Mouse (Mus musculus) limb, embryonic 14.5 days (tissue): ENCODE measurements around the gene Vmn1r211. TPM values are rescaled to one million over a fixed set of nuclear protein-coding genes. Genes with fewer than 3 reads are reported as not detected.
"Not testable (repeated sequence)": the region's sequence is repeated elsewhere in the genome, so short reads cannot be mapped to it uniquely, and the experiment has no call there.

Experiments used
- ATAC-seq: fragments of 200-750 bp; cut with Nextera tagmentation; 2 replicates; pipeline ENCODE4 v1.8.0; 2017; ENCODE audit warnings: low read depth, moderate number of reproducible peaks, moderate TSS enrichment; ENCODE audit not compliant: low FRiP score
- DNase-seq: peaks from one replicate; pipeline ENCODE4 v3.0.0-alpha.2; 2015; ENCODE audit warnings: low spot score
- H3K27ac ChIP-seq: fragments of 300-500 bp; sonication (generic); replicated peaks from 2 replicates; pipeline ENCODE4 v1.5.1; 2014; ENCODE audit warnings: low read depth, mild to moderate bottlenecking, low read length, moderate library complexity, mixed read lengths
- H3K27me3 ChIP-seq: fragments of 300-500 bp; sonication (generic); 2 replicates; pipeline ENCODE4 v1.6.1; 2014; ENCODE audit warnings: low read length, mixed read lengths; ENCODE audit not compliant: control insufficient read depth, insufficient read depth
- H3K36me3 ChIP-seq: fragments of 300-500 bp; sonication (generic); 2 replicates; pipeline ENCODE4 v1.6.1; 2014; ENCODE audit warnings: mild to moderate bottlenecking, low read length, moderate library complexity, mixed read lengths; ENCODE audit not compliant: control insufficient read depth, insufficient read depth
- H3K4me1 ChIP-seq: fragments of 300-500 bp; sonication (generic); 2 replicates; pipeline ENCODE4 v1.6.1; 2014; ENCODE audit warnings: antibody characterized with exemption, low read length, mixed read lengths; ENCODE audit not compliant: control insufficient read depth, insufficient read depth
- H3K4me2 ChIP-seq: fragments of 300-500 bp; sonication (generic); replicated peaks from 2 replicates; pipeline ENCODE4 v1.6.1; 2014; ENCODE audit warnings: low read depth, mild to moderate bottlenecking, low read length, moderate library complexity; ENCODE audit not compliant: severe bottlenecking
- H3K4me3 ChIP-seq: fragments of 300-500 bp; sonication (generic); replicated peaks from 2 replicates; pipeline ENCODE4 v1.5.1; 2014; ENCODE audit warnings: low read length
- H3K9ac ChIP-seq: fragments of 300-500 bp; sonication (generic); 2 replicates; pipeline ENCODE4 v1.6.1; 2014; ENCODE audit warnings: mild to moderate bottlenecking, low read depth, low read length, moderate library complexity; ENCODE audit not compliant: severe bottlenecking
- H3K9me3 ChIP-seq: fragments of 300-500 bp; sonication (generic); 2 replicates; pipeline ENCODE4 v1.6.1; 2016; ENCODE audit warnings: low read length; ENCODE audit not compliant: control insufficient read depth
- POLR2A ChIP-seq: fragments of 200-500 bp; IDR thresholded peaks from 2 replicates; pipeline ENCODE4 v1.8.0; 2012; ENCODE audit warnings: inconsistent platforms, mild to moderate bottlenecking, moderate library complexity, borderline replicate concordance; ENCODE audit not compliant: insufficient read depth, insufficient read length; ENCODE audit errors: extremely low read depth
- WGBS: fragments of 180-500 bp; shearing (Covaris S2); extraction: QIAGEN DNeasy Blood & Tissue Kit; methylation state at CpG from one replicate; pipeline ENCODE4 v1.1.7; 2014; 5-methylcytosine and 5-hydroxymethylcytosine counted together
- polyA plus RNA-seq, 2 experiments: library from polyadenylated mRNA; depleted of rRNA in 1 of 2; stranded (reverse) in 1 of 2; unstranded in 1 of 2; fragments of >200 nt; fragmentation: Nextera tagmentation in 1 of 2; extraction: Ambion mirVana in 1 of 2; gene quantifications; 2 replicates each; pipeline versions ENCODE4 v1.2.1 to v1.2.3; 2012 to 2014

The Vmn1r211 gene
- polyA plus RNA-seq (2012; rRNA removed) (not detected in 2 replicates), polyA plus RNA-seq (2014; fragmentation: Nextera tagmentation; extraction: Ambion mirVana) (not detected in 2 replicates)

DNA sequence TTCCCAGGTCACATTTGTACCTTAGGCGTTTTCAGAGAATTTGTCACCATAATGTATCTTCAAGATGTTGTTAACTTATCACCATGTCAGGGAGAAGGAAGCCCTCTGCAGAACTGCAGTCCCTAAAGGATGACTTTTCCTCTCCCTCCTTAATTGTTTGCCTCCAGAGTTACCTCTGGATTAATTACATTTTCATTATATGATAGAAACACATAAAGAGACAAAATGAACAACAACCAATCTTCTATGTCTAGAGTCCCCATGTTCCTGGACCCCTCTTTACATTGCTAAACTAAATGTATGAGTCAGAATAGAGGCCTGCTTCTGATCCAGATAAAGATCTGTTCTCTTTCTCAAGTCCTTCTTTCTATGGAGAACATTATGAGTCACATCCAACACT is at the start of gene Vmn1r211:
Vmn1r211 (minus strand) TSS at position 101 of the 400 bp plus-strand sequence.
- ATAC-seq (no peak), DNase-seq (no peak)
- no peak for TF ChIP-seq POLR2A
- WGBS, result 62% methylated on average over 1 of the region's 1 CpGs
- H3K27ac ChIP-seq, result no peak within 1 kb of the TSS
- H3K9me3 ChIP-seq, result no peaks in the 10 kb centered on the region
- no peak within 1 kb of the TSS for H3K9ac ChIP-seq
- H3K4me2 ChIP-seq, result no peak within 1 kb of the TSS
- no peaks in the 10 kb centered on the region for H3K36me3 ChIP-seq
- no peak within 1 kb of the TSS for H3K4me3 ChIP-seq
- H3K4me1 ChIP-seq, result no peaks in the 10 kb centered on the region
- no peaks in the 10 kb centered on the region for H3K27me3 ChIP-seq

GRCm38 (mm10) chr13:22884105-22884504 is 26.7 kb upstream of the Vmn1r211 start, which contains the start of gene Vmn1r212:
Gene Vmn1r212, minus strand, starts transcription at chr13:22884205.
- Histone ChIP-seq H3K4me3 (no peak within 1 kb of the TSS), H3K9me3 (no peaks in the 10 kb centered on the region)
- WGBS, result 80% methylated on average over 4 of the region's 4 CpGs

DNA sequence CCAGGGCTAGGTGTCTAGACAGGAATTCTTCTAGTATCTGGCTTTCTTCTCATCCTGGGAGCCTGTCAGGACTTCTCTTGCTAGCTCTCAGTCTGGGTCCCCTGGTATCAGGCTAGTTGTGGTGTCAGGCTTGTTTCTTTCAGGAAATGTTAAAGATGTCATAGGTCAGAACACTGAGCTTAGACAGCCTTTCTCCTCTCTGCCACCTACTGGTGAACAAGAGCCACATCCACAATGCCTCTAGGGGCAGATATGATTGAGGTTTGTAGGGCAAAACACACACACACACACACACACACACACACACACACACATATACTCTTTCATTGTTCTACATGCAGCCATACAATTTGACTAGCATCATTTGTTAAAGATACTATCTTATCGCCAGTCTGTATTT is 21.9 kb upstream of the Vmn1r211 start:
- Histone ChIP-seq H3K9ac (no peak overlapping the region), H3K36me3 (no peaks in the 10 kb centered on the region), H3K27me3 (no peaks in the 10 kb centered on the region), H3K27ac (no peak overlapping the region), H3K4me3 (no peak overlapping the region), H3K4me2 (no peak overlapping the region), H3K4me1 (no peaks in the 10 kb centered on the region), H3K9me3 (no peaks in the 10 kb centered on the region)
- DNase-seq (no peak), ATAC-seq (no peak)
- 94% methylated on average over 1 of the region's 1 CpGs for WGBS
- no peak for TF ChIP-seq POLR2A

More at GRCm38 (mm10) chr13:22884105-22884504, 26.7 kb upstream of the Vmn1r211 start, which contains the start of gene Vmn1r212:
- no peaks in the 10 kb centered on the region for H3K4me1 ChIP-seq
- no peak within 1 kb of the TSS for H3K27ac ChIP-seq
- no peak within 1 kb of the TSS for H3K9ac ChIP-seq
- no peak for DNase-seq
- H3K27me3 ChIP-seq, result no peaks in the 10 kb centered on the region
- no peak for TF ChIP-seq POLR2A
- H3K4me2 ChIP-seq, result no peak within 1 kb of the TSS
- no peaks in the 10 kb centered on the region for H3K36me3 ChIP-seq
- no peak for ATAC-seq

DNA sequence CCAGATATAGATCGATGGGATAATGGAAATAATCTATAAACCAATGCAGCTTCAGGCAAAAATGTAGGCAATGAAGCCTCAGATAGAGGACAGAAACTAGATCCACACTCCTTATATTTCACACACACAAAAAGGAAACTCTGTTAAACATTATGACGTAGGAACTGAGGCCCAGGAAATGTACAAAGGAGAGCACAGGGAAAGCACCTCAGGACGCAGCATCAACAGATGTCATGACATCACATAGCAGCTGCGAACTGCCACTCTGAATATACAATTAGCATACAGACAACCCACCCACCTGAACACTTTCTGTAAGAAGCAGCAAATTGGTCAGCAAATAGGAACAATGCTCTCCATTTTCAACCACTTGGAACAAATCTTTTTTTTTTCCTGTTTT is 2.6 kb downstream of the Vmn1r211 start:
- no peaks in the 10 kb centered on the region for H3K9me3 ChIP-seq
- H3K9ac ChIP-seq, result no peak overlapping the region
- H3K36me3 ChIP-seq, result no peaks in the 10 kb centered on the region
- H3K27ac ChIP-seq, result no peak overlapping the region
- ATAC-seq, result no peak
- no peak for DNase-seq
- H3K4me1 ChIP-seq, result no peaks in the 10 kb centered on the region
- no peak for TF ChIP-seq POLR2A
- H3K4me2 ChIP-seq, result no peak overlapping the region
- H3K27me3 ChIP-seq, result no peaks in the 10 kb centered on the region
- no peak overlapping the region for H3K4me3 ChIP-seq
- WGBS, result 76% methylated on average over 4 of the region's 4 CpGs

GRCm38 (mm10) chr13:22846798-22847197 is 10.6 kb downstream of the Vmn1r211 start:
- Histone ChIP-seq H3K4me3 (no peak overlapping the region), H3K27me3 (no peaks in the 10 kb centered on the region), H3K4me1 (no peaks in the 10 kb centered on the region), H3K27ac (no peak overlapping the region), H3K36me3 (no peaks in the 10 kb centered on the region), H3K9me3 (no peaks in the 10 kb centered on the region), H3K9ac (no peak overlapping the region), H3K4me2 (no peak overlapping the region)
- ATAC-seq, result no peak
- no peak for TF ChIP-seq POLR2A
- no peak for DNase-seq
- 78% methylated on average over 1 of the region's 1 CpGs for WGBS

DNA sequence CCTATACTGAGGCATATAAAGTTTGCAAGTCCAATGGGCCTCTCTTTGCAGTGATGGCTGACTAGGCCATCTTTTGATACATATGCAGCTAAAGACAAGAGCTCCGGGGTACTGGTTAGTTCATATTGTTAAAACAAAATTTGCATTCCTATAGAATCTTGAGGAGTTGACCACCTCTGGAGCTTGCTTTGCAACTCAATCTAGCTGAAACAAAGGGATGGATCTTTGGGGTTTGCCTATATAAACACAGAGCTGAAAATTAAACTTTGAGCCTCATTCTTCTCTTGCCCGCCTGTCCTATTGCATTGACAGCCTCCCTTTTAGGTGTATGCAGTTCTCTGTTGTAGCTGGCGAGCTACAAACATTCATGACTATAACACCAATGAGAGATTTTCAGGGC is 13.1 kb downstream of the Vmn1r211 start:
- DNase-seq, H3K27ac ChIP-seq, H3K4me1 ChIP-seq, H3K4me2 ChIP-seq, H3K27me3 ChIP-seq, H3K36me3 ChIP-seq, ATAC-seq, H3K9ac ChIP-seq, H3K4me3 ChIP-seq, H3K9me3 ChIP-seq: not testable (repeated sequence)
- 75% methylated on average over 3 of the region's 3 CpGs for WGBS
